Mouse (Mus musculus): ENCODE data around the gene Slc39a5. TPM values are rescaled to one million over a fixed set of nuclear protein-coding genes. Genes with fewer than 3 reads are reported as not detected.

The Slc39a5 gene
- polyA plus RNA-seq, 1 experiment, result not detected

DNA sequence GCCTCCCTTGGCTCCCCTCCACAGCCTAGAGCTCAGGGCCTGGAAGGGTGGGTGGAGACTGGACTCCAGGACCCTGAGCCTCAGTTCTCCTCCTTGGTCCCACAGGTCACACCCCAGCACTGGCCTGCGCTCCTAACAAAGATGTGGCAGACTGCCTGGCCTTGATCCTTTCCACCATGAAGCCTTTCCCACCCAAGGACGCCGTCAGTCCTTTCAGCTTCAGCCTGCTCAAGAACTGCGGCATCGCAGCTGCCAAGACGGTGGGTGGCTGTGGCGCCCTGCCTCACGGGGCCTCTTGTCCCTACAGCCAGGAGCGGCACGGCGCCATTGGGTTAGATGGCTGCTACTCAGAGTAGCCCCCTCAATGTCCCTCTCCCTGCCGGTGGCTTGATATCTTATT is 10.7 kb downstream of the Slc39a5 start:
- H3K4me3 ChIP-seq (replicated peaks; ENCODE audit: control insufficient read depth, low read depth, low read length), result no peak overlapping the region
- H3K27ac ChIP-seq (ENCODE audit: control insufficient read depth, insufficient read depth, low read depth, low read length, poor library complexity), result no peak overlapping the region
- WGBS, result 94% methylated on average over 12 of the region's 12 CpGs
- no peak for TF ChIP-seq CTCF (IDR thresholded peaks at IDR 0.05; ENCODE audit: control insufficient read depth, insufficient read depth, low read length)
- no peak for TF ChIP-seq POLR2A (IDR thresholded peaks at IDR 0.05; ENCODE audit: borderline replicate concordance, control insufficient read depth, low read depth, low read length)
- no peaks in the 10 kb centered on the region for H3K4me1 ChIP-seq (ENCODE audit: control insufficient read depth, insufficient read depth, low read length)

DNA sequence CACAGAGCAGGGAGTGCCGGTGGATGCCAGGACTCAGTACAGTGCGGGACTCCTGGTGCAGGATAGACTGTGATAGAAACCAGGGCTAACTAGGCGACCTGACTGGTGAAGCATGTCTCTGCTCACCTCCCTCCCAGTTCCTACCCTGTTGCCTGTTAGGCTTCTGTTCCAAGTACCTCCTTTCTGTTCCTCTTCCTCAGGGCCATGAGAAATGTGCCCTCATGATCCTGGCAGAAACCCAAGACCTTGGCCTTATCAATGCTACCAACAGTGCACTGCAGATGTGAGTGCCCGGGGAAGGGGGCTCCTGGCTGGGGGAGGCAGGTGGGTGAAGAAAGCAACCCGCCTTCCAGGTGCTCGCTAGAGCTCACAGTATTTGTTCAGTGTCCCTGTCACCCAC is 11.5 kb downstream of the Slc39a5 start:
- 63% methylated on average over 6 of the region's 6 CpGs for WGBS
- Histone ChIP-seq H3K4me3 (replicated peaks; ENCODE audit: control insufficient read depth, low read depth, low read length) (no peak overlapping the region), H3K27ac (ENCODE audit: control insufficient read depth, insufficient read depth, low read depth, low read length, poor library complexity) (no peak overlapping the region), H3K4me1 (ENCODE audit: control insufficient read depth, insufficient read depth, low read length) (no peaks in the 10 kb centered on the region)
- TF ChIP-seq CTCF (IDR thresholded peaks at IDR 0.05; ENCODE audit: control insufficient read depth, insufficient read depth, low read length) (no peak), POLR2A (IDR thresholded peaks at IDR 0.05; ENCODE audit: borderline replicate concordance, control insufficient read depth, low read depth, low read length) (no peak)

DNA sequence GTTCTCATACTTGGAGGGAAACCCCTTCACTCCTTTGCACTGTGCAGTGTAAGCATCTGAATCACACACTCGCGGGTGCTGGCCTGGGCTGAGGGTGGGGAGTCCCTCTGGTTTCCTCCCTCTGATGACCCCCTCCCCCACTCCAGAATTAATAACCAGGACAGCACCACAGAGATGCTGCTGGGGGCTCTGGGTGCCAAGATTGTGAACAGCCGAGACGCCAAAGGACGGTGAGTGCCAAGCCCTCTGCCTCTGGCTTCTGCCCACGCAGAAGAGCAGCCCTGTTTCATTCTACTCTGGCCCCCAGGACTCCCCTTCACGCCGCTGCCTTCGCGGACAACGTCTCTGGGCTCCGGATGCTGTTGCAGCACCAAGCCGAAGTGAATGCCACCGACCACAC is 12.1 kb downstream of the Slc39a5 start:
- H3K4me1 ChIP-seq (ENCODE audit: control insufficient read depth, insufficient read depth, low read length), result no peaks in the 10 kb centered on the region
- H3K27ac ChIP-seq (ENCODE audit: control insufficient read depth, insufficient read depth, low read depth, low read length, poor library complexity), result no peak overlapping the region; the same call in 1 of the 2 replicates
- H3K4me3 ChIP-seq (replicated peaks; ENCODE audit: control insufficient read depth, low read depth, low read length), result no peak overlapping the region
- no peak for TF ChIP-seq CTCF (IDR thresholded peaks at IDR 0.05; ENCODE audit: control insufficient read depth, insufficient read depth, low read length)
- no peak for TF ChIP-seq POLR2A (IDR thresholded peaks at IDR 0.05; ENCODE audit: borderline replicate concordance, control insufficient read depth, low read depth, low read length)
- WGBS, result 87% methylated on average over 14 of the region's 14 CpGs

DNA sequence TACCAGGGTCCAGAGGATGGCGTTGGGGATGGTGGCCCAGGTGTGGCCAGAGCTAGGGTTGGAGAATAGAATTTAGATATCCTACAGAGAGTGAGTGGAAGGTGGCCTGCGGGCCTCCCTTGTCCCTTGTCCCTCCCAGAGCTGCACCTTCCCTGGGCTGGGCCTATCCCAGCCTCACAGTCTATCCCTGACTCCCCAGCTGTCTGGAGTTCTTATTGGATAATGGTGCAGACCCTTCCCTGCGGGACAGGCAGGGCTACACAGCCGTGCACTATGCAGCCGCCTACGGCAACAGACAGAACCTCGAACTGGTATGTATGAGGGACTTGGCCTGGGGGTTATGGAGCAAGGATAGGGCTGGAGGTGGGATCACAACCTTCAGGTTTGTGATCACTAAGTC is 15.1 kb downstream of the Slc39a5 start:
- Histone ChIP-seq H3K4me3 (replicated peaks; ENCODE audit: control insufficient read depth, low read depth, low read length) (no peak overlapping the region), H3K27ac (ENCODE audit: control insufficient read depth, insufficient read depth, low read depth, low read length, poor library complexity) (no peak overlapping the region), H3K4me1 (ENCODE audit: control insufficient read depth, insufficient read depth, low read length) (no peaks in the 10 kb centered on the region)
- 92% methylated on average over 7 of the region's 7 CpGs for WGBS
- TF ChIP-seq CTCF (IDR thresholded peaks at IDR 0.05; ENCODE audit: control insufficient read depth, insufficient read depth, low read length), result no peak
- TF ChIP-seq POLR2A (IDR thresholded peaks at IDR 0.05; ENCODE audit: borderline replicate concordance, control insufficient read depth, low read depth, low read length), result no peak

DNA sequence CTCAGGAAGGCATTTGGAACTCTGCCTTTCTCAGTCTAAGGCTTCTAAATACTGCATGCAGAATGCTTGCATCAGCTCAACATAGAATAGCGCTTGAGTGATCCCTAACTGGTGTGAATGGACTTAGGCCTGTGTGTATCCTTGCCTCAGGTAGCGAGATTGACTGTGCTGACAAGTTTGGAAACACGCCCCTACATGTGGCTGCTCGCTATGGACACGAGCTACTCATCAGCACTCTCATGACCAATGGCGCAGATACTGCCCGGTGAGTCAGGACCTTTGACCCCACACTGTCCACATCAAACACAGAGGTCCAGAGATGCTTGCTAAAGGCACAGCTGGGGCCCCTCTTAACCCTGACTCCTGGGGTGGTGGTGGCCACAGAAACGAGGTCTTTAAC is 18.5 kb downstream of the Slc39a5 start:
- TF ChIP-seq POLR2A (IDR thresholded peaks at IDR 0.05; ENCODE audit: borderline replicate concordance, control insufficient read depth, low read depth, low read length) (no peak), CTCF (IDR thresholded peaks at IDR 0.05; ENCODE audit: control insufficient read depth, insufficient read depth, low read length) (no peak)
- peaks cover 1% of the 10 kb centered on the region; the same call in 1 of the 2 replicates for H3K4me1 ChIP-seq (ENCODE audit: control insufficient read depth, insufficient read depth, low read length)
- H3K4me3 ChIP-seq (replicated peaks; ENCODE audit: control insufficient read depth, low read depth, low read length), result no peak overlapping the region
- 88% methylated on average over 8 of the region's 8 CpGs for WGBS
- H3K27ac ChIP-seq (ENCODE audit: control insufficient read depth, insufficient read depth, low read depth, low read length, poor library complexity), result no peak overlapping the region

DNA sequence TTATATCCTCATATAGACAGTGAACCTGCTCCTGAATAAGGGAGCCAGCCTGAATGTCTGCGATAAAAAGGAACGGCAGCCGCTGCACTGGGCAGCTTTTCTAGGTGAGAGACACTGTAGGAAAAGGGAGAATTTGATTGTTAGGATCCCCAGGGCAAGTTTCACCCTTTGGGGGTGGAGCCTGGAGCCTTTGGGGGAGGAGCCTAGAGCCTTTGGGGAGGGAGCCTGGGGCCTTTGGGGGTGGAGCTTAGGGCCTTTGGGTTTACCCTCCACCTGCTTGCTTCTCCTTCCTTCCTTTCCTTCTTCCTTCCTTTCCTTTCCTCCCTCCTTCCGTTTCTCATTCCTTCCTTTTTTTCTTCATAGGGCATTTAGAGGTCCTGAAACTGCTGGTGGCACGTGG is 20.5 kb downstream of the Slc39a5 start:
- Histone ChIP-seq H3K4me3 (replicated peaks; ENCODE audit: control insufficient read depth, low read depth, low read length) (no peak overlapping the region), H3K27ac (ENCODE audit: control insufficient read depth, insufficient read depth, low read depth, low read length, poor library complexity) (no peak overlapping the region), H3K4me1 (ENCODE audit: control insufficient read depth, insufficient read depth, low read length) (peaks cover 1% of the 10 kb centered on the region; the same call in 1 of the 2 replicates)
- TF ChIP-seq POLR2A (IDR thresholded peaks at IDR 0.05; ENCODE audit: borderline replicate concordance, control insufficient read depth, low read depth, low read length) (no peak), CTCF (IDR thresholded peaks at IDR 0.05; ENCODE audit: control insufficient read depth, insufficient read depth, low read length) (no peak)
- WGBS, result 73% methylated on average over 5 of the region's 5 CpGs

DNA sequence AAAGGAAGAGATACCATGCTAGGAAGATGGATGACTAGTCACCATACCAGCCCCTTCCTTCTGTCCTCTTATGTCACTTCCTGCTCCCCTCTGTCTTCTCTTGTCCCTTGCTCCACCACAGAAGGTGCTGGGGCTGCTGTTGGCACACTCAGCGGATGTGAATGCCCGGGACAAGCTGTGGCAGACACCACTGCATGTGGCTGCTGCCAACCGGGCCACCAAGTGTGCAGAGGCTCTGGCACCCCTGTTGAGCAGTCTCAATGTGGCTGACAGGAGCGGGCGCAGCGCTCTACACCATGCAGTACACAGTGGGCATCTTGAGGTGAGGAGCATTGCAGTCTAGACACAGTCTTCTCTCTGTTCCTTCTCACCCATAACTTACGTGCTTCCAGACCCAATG is 21.8 kb downstream of the Slc39a5 start:
- no peak overlapping the region for H3K4me3 ChIP-seq (replicated peaks; ENCODE audit: control insufficient read depth, low read depth, low read length)
- H3K27ac ChIP-seq (ENCODE audit: control insufficient read depth, insufficient read depth, low read depth, low read length, poor library complexity), result no peak overlapping the region
- WGBS, result 85% methylated on average over 7 of the region's 7 CpGs
- TF ChIP-seq POLR2A (IDR thresholded peaks at IDR 0.05; ENCODE audit: borderline replicate concordance, control insufficient read depth, low read depth, low read length) (no peak), CTCF (IDR thresholded peaks at IDR 0.05; ENCODE audit: control insufficient read depth, insufficient read depth, low read length) (no peak)
- H3K4me1 ChIP-seq (ENCODE audit: control insufficient read depth, insufficient read depth, low read length), result peaks cover 1% of the 10 kb centered on the region; the same call in 1 of the 2 replicates

DNA sequence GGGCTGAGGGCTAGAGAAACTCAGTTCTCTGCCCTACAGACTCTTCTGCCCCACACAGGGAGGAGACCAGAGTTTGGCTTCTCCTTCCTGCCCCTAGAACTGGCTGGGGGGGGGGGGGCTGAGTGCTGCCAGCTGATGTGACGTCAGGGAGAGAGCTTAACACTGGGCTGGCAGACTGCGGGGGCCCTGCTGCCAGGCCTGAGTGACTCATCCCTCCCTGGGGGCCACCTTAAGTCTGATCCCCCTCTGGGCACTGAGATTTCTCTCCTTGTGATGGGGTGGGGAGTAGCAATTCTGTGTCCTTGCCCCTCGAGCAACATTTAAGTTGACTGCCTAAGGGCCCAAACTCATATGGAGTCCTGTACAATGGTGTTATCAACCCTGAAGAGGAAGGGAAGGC is 22.6 kb downstream of the Slc39a5 start:
- 71% methylated on average over 3 of the region's 3 CpGs for WGBS
- Histone ChIP-seq H3K27ac (ENCODE audit: control insufficient read depth, insufficient read depth, low read depth, low read length, poor library complexity) (no peak overlapping the region), H3K4me3 (replicated peaks; ENCODE audit: control insufficient read depth, low read depth, low read length) (no peak overlapping the region), H3K4me1 (ENCODE audit: control insufficient read depth, insufficient read depth, low read length) (peaks cover 1% of the 10 kb centered on the region; the same call in 1 of the 2 replicates)
- TF ChIP-seq CTCF (IDR thresholded peaks at IDR 0.05; ENCODE audit: control insufficient read depth, insufficient read depth, low read length) (no peak), POLR2A (IDR thresholded peaks at IDR 0.05; ENCODE audit: borderline replicate concordance, control insufficient read depth, low read depth, low read length) (no peak)

DNA sequence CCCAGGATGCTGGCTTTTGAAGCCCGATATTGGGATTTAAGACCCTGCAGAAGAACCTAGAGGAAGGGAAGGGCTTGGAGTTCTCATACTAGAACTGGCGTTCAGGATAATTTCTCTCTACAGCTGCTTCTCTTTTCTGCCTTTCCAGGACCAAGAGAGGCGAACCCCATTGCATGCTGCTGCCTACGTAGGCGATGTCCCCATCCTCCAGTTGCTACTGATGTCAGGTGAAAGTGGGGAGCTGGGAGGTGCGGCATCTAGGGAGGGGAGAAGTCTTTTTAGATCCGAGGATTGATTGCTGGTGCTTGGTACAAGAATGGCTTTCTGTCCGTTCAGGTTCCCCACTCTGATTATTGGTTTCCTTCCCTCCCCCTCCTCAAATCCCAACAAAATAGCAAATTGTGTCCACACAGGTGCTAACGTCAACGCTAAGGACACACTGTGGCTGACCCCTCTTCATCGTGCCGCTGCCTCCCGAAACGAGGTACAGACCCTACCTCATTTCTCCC is 23.0 kb downstream of the Slc39a5 start:
- H3K27ac ChIP-seq (ENCODE audit: control insufficient read depth, insufficient read depth, low read depth, low read length, poor library complexity), result no peak overlapping the region
- H3K4me3 ChIP-seq (replicated peaks; ENCODE audit: control insufficient read depth, low read depth, low read length), result no peak overlapping the region
- TF ChIP-seq POLR2A (IDR thresholded peaks at IDR 0.05; ENCODE audit: borderline replicate concordance, control insufficient read depth, low read depth, low read length) (no peak), CTCF (IDR thresholded peaks at IDR 0.05; ENCODE audit: control insufficient read depth, insufficient read depth, low read length) (no peak)
- peaks cover 1% of the 10 kb centered on the region; the same call in 1 of the 2 replicates for H3K4me1 ChIP-seq (ENCODE audit: control insufficient read depth, insufficient read depth, low read length)
- WGBS, result 72% methylated on average over 14 of the region's 14 CpGs
